Mouse (Mus musculus) neural tube, embryonic 15.5 days (tissue): ENCODE measurements around the gene Tigit. TPM values are rescaled to one million over a fixed set of nuclear protein-coding genes. Genes with fewer than 3 reads are reported as not detected.

Source experiments
- ATAC-seq: fragments of 200-750 bp; cut with Nextera tagmentation; 2 replicates; pipeline ENCODE4 v1.8.0; 2017; ENCODE audit warnings: mild to moderate bottlenecking, moderate TSS enrichment, moderate library complexity; ENCODE audit not compliant: low FRiP score
- H3K27ac ChIP-seq: fragments of 300-500 bp; sonication (generic); replicated peaks from 2 replicates; pipeline ENCODE4 v1.5.1; 2015; ENCODE audit warnings: mild to moderate bottlenecking, inconsistent platforms
- H3K27me3 ChIP-seq: fragments of 300-500 bp; sonication (generic); replicated peaks from 2 replicates; pipeline ENCODE4 v1.6.1; 2015; ENCODE audit warnings: inconsistent platforms
- H3K36me3 ChIP-seq: fragments of 300-500 bp; sonication (generic); 2 replicates; pipeline ENCODE4 v1.6.1; 2015; ENCODE audit warnings: inconsistent platforms
- H3K4me1 ChIP-seq: fragments of 300-500 bp; sonication (generic); 2 replicates; pipeline ENCODE4 v1.6.1; 2015; ENCODE audit warnings: inconsistent platforms
- H3K4me2 ChIP-seq: fragments of 300-500 bp; sonication (generic); 2 replicates; pipeline ENCODE4 v1.6.1; 2015; ENCODE audit warnings: inconsistent platforms, mild to moderate bottlenecking, moderate library complexity
- H3K4me3 ChIP-seq: fragments of 300-500 bp; sonication (generic); replicated peaks from 2 replicates; pipeline ENCODE4 v1.5.1; 2015; ENCODE audit warnings: mild to moderate bottlenecking, inconsistent platforms
- H3K9ac ChIP-seq: fragments of 300-500 bp; sonication (generic); replicated peaks from 2 replicates; pipeline ENCODE4 v1.6.1; 2015; ENCODE audit warnings: mild to moderate bottlenecking, inconsistent platforms
- H3K9me3 ChIP-seq: fragments of 300-500 bp; sonication (generic); replicated peaks from 2 replicates; pipeline ENCODE4 v1.6.1; 2016; ENCODE audit warnings: inconsistent platforms
- WGBS: fragments of 180-500 bp; shearing (Covaris S2); methylation state at CpG from one replicate; pipeline ENCODE4 v1.1.7; 2015; ENCODE audit warnings: mixed read lengths; 5-methylcytosine and 5-hydroxymethylcytosine counted together
- polyA plus RNA-seq: library from polyadenylated mRNA; unstranded; fragments of >200 nt; fragmentation: Nextera tagmentation; extraction: Ambion mirVana; gene quantifications from 2 replicates; pipeline ENCODE4 v1.2.1, GENCODE M21; 2015

Gene Tigit
- polyA plus RNA-seq, 1 experiment from 2014 or later = not detected

GRCm38 (mm10) chr16:43695852-43696251 lies 31.9 kb upstream of the Tigit start:
- Histone ChIP-seq H3K4me1 (no peaks in the 10 kb centered on the region), H3K9ac (no peak overlapping the region), H3K9me3 (no peaks in the 10 kb centered on the region), H3K27ac (no peak overlapping the region), H3K27me3 (no peaks in the 10 kb centered on the region), H3K36me3 (no peaks in the 10 kb centered on the region), H3K4me2 (no peak overlapping the region), H3K4me3 (no peak overlapping the region)
- WGBS = 79% methylated on average over 7 of the region's 7 CpGs
- no peak for ATAC-seq

GRCm38 (mm10) chr16:43694104-43694503 lies 30.2 kb upstream of the Tigit start:
- no peak for ATAC-seq

DNA sequence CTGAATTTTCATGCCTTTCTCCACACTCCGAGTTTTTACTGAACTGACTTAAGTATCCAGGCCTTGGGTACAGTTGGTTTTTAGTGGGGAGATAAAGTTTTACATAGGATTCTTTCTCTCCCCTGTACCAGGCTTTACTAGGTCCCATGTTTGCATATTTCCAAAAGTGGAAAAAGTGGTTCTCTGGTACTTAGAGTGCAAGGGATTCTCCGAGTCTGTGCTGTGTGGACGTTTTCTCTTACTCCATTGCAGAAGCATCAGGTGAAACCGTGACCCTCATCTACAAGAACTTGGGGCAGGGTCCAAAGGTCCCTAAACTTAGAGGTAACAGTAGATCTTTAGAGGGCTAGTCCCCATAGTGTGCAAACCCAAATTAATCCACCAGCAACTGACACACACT lies 28.7 kb upstream of the Tigit start:
- Histone ChIP-seq H3K27ac (no peak overlapping the region), H3K9ac (no peak overlapping the region), H3K36me3 (no peaks in the 10 kb centered on the region), H3K4me1 (no peaks in the 10 kb centered on the region), H3K9me3 (no peaks in the 10 kb centered on the region), H3K4me3 (no peak overlapping the region), H3K4me2 (no peak overlapping the region), H3K27me3 (no peaks in the 10 kb centered on the region)
- ATAC-seq = no peak
- 93% methylated on average over 4 of the region's 4 CpGs for WGBS

More at GRCm38 (mm10) chr16:43694104-43694503, 30.2 kb upstream of the Tigit start:
- WGBS = 92% methylated on average over 11 of the region's 11 CpGs
- no peaks in the 10 kb centered on the region for H3K9me3 ChIP-seq
- no peak overlapping the region for H3K27ac ChIP-seq
- no peak overlapping the region for H3K9ac ChIP-seq
- no peaks in the 10 kb centered on the region for H3K27me3 ChIP-seq
- H3K36me3 ChIP-seq = no peaks in the 10 kb centered on the region
- no peak overlapping the region for H3K4me2 ChIP-seq
- no peak overlapping the region for H3K4me3 ChIP-seq
- H3K4me1 ChIP-seq = no peaks in the 10 kb centered on the region

- Histone ChIP-seq H3K27ac (no peak overlapping the region), H3K36me3 (no peaks in the 10 kb centered on the region), H3K27me3 (no peaks in the 10 kb centered on the region), H3K9ac (no peak overlapping the region), H3K4me3 (no peak overlapping the region), H3K4me2 (no peak overlapping the region), H3K4me1 (no peaks in the 10 kb centered on the region), H3K9me3 (no peaks in the 10 kb centered on the region)
- WGBS = 99% methylated on average over 5 of the region's 5 CpGs
- ATAC-seq = no peak
These were observed 27.8 kb upstream of the Tigit start for GRCm38 (mm10) chr16:43691741-43692140.

DNA sequence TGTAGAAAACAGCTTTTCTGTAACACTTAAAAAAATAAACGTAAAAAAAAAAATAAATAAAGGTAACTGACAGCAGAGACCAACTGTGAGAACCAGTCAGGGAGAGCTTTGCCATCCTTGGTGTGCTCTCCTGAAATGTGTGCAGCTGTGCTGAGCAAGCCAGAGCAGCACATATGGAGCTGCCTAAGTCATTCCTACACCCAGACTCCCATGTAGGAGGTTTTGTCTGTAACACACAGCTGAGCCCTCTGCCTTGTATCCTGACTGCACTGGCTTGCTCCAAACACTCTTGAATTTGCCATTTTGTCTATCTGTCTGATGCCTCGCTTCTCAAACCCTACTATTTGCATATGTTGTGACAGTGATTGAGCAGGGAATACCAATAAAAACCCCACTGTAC lies 27.0 kb upstream of the Tigit start:
- Histone ChIP-seq H3K27me3 (no peaks in the 10 kb centered on the region), H3K9me3 (no peaks in the 10 kb centered on the region), H3K9ac (no peak overlapping the region), H3K4me2 (no peak overlapping the region), H3K4me1 (no peaks in the 10 kb centered on the region), H3K4me3 (no peak overlapping the region), H3K36me3 (no peaks in the 10 kb centered on the region), H3K27ac (no peak overlapping the region)
- WGBS = 81% methylated on average over 2 of the region's 2 CpGs
- ATAC-seq = no peak

DNA sequence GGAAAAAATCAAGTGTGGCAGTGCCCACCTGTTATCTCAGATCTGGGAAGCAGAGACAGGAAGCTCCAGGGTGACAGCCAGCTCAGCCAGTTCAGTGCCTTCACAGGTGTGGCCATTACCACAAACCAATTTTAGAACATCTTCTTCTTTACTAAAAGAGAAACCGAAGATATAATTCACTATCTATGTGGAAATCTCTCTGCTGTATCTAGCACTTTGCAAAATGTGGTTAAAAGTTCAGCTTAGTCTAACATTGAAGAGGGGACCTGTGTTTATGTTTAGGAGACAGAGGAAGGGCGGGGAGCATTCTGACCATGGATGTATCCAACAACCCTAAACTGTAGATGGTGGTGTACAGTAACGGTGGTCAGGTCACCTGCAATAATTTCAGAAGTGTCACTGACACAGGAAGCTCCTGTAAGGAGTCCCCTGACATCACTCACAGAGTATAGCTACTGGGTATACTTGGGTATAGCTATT lies 26.3 kb upstream of the Tigit start:
- no peak overlapping the region for H3K4me3 ChIP-seq
- 93% methylated on average over 3 of the region's 3 CpGs for WGBS
- H3K27me3 ChIP-seq = no peaks in the 10 kb centered on the region
- H3K4me1 ChIP-seq = no peaks in the 10 kb centered on the region
- no peak overlapping the region for H3K27ac ChIP-seq
- H3K9ac ChIP-seq = no peak overlapping the region
- no peaks in the 10 kb centered on the region for H3K9me3 ChIP-seq
- no peaks in the 10 kb centered on the region for H3K36me3 ChIP-seq
- H3K4me2 ChIP-seq = no peak overlapping the region
- no peak for ATAC-seq

DNA sequence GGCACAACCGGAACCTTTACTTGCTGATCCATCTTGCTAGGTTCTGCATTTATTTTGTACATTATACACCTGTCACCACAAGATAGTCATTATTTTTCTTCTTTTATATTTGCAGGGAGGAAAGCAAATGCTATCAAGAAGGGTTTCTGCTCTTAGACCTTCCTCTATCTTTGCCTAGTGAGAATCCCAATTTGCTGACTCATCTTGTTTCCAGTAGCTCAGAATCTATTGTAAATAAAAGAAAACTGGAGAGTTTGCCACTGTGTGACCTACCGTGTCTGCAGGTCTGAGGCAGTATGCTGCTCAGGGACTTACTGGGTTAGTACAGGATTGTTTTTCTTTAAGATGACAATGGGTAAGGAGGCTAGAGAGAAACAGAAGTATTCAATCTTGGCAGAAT lies 24.0 kb upstream of the Tigit start:
- 83% methylated on average over 2 of the region's 2 CpGs for WGBS
- Histone ChIP-seq H3K36me3 (no peaks in the 10 kb centered on the region), H3K9me3 (no peaks in the 10 kb centered on the region), H3K4me3 (no peak overlapping the region), H3K4me2 (no peak overlapping the region), H3K27me3 (no peaks in the 10 kb centered on the region), H3K9ac (no peak overlapping the region), H3K4me1 (no peaks in the 10 kb centered on the region), H3K27ac (no peak overlapping the region)
- no peak for ATAC-seq

DNA sequence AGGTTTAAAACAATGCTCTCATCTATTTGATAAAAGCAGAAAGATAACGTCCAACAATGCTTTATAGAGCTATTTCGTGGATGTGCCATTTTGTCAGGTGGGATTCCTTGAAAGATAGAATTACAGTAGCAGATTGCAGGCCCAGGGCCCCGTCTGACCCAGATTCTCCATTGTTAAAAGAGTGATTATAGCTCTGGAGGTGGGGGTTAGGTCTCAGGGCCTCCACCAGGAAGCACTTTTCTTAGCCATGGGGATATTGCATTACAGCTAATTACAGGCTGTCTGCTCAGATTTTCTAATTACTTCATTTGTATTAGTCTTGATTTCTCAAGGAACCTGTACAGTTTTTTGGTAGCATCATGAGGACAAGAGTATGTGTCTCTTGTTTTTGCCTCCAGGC lies 10.5 kb upstream of the Tigit start:
- Histone ChIP-seq H3K9me3 (no peaks in the 10 kb centered on the region), H3K36me3 (no peaks in the 10 kb centered on the region), H3K9ac (no peak overlapping the region), H3K27me3 (no peaks in the 10 kb centered on the region), H3K27ac (no peak overlapping the region), H3K4me1 (no peaks in the 10 kb centered on the region), H3K4me2 (no peak overlapping the region), H3K4me3 (no peak overlapping the region)
- ATAC-seq = no peak
- WGBS = 79% methylated on average over 3 of the region's 3 CpGs

DNA sequence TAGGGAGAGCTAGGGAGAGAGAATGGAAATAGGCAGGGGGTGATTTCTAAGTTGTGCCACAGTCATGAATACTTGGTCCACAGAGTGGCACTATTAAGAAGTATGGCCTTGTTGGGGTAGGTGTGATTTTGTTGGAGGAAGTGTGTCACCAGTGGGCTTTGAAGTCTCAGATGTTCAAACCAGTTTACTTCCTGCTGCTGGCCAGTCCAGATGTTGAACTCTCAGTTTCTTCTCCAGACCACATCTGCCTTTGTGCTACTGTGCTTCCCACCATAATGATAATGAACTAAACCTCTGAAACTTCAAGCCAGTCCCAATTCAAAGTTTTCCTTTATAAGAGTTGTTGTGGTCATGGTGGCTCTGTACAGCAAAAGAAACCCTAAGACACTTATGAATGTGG lies 8.8 kb upstream of the Tigit start:
- H3K27ac ChIP-seq = no peak overlapping the region
- no peaks in the 10 kb centered on the region for H3K27me3 ChIP-seq
- no peaks in the 10 kb centered on the region for H3K36me3 ChIP-seq
- no peak overlapping the region for H3K4me3 ChIP-seq
- H3K4me1 ChIP-seq = no peaks in the 10 kb centered on the region
- no peak for ATAC-seq
- no peak overlapping the region for H3K9ac ChIP-seq
- H3K9me3 ChIP-seq = no peaks in the 10 kb centered on the region
- no peak overlapping the region for H3K4me2 ChIP-seq

DNA sequence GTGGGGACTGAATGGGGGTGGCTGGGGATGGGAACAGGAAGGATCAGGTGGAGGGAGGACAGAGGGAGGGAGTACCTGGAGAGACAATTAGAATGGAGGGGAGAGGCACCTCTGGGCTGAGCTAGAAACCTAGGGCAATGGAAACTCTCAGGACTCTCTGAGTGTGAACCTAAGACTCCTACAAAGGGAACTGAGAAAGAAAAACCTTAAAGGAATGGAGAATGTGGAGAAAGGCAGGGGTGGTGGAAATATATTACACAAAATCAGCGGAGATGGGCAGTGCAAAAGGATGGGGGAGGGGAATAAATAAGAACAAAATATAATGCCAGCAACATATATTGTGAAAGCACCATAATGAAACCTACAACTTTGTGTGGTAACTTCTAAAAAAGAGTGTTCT lies 8.0 kb upstream of the Tigit start:
- Histone ChIP-seq H3K4me3 (no peak overlapping the region), H3K36me3 (no peaks in the 10 kb centered on the region), H3K4me2 (no peak overlapping the region), H3K27me3 (no peaks in the 10 kb centered on the region), H3K9ac (no peak overlapping the region), H3K9me3 (no peaks in the 10 kb centered on the region), H3K27ac (no peak overlapping the region), H3K4me1 (no peaks in the 10 kb centered on the region)
- no peak for ATAC-seq
- 89% methylated on average over 1 of the region's 1 CpGs for WGBS

GRCm38 (mm10) chr16:43668294-43668693 lies 4.3 kb upstream of the Tigit start:
- no peak overlapping the region for H3K9ac ChIP-seq
- no peak overlapping the region for H3K4me3 ChIP-seq
- no peak overlapping the region for H3K27ac ChIP-seq
- H3K4me2 ChIP-seq = no peak overlapping the region
- H3K36me3 ChIP-seq = no peaks in the 10 kb centered on the region
- no peaks in the 10 kb centered on the region for H3K27me3 ChIP-seq
- no peak for ATAC-seq
- H3K9me3 ChIP-seq = no peaks in the 10 kb centered on the region
- H3K4me1 ChIP-seq = no peaks in the 10 kb centered on the region
- 95% methylated on average over 3 of the region's 3 CpGs for WGBS

GRCm38 (mm10) chr16:43664861-43665260 lies 915 bp upstream of the Tigit start:
- Histone ChIP-seq H3K36me3 (no peaks in the 10 kb centered on the region), H3K4me1 (no peaks in the 10 kb centered on the region), H3K9ac (no peak overlapping the region), H3K4me2 (no peak overlapping the region), H3K27me3 (no peaks in the 10 kb centered on the region), H3K9me3 (no peaks in the 10 kb centered on the region), H3K4me3 (no peak overlapping the region), H3K27ac (no peak overlapping the region)
- ATAC-seq = no peak
